Mouse (Mus musculus) brown adipose tissue, adult 24 weeks (tissue): ENCODE results near the gene Fbxo34. TPM values are rescaled to one million over a fixed set of nuclear protein-coding genes. Genes with fewer than 3 reads are reported as not detected.
"Not testable (repeated sequence)": the region's sequence is repeated elsewhere in the genome, so short reads cannot be mapped to it uniquely, and the experiment has no call there.

Experiments used
- H3K27ac ChIP-seq: fragments of 200-500 bp; replicated peaks from 2 replicates; pipeline ENCODE4 v1.5.1; 2012; ENCODE audit warnings: low read depth, mild to moderate bottlenecking, low read length
- H3K4me1 ChIP-seq: fragments of 200-500 bp; 2 replicates; pipeline ENCODE4 v1.6.1; 2012; ENCODE audit warnings: low read length, mixed read lengths; ENCODE audit not compliant: control insufficient read depth, insufficient read depth, insufficient read length
- H3K4me3 ChIP-seq: fragments of 200-500 bp; 2 replicates; pipeline ENCODE4 v1.5.1; 2012; ENCODE audit warnings: low read depth, mild to moderate bottlenecking, low read length, moderate library complexity; ENCODE audit not compliant: insufficient read depth
- polyA plus RNA-seq: library from polyadenylated mRNA; stranded (reverse); fragments of >200 nt; gene quantifications from 2 replicates; pipeline ENCODE4 v1.2.4, GENCODE M21; 2012; ENCODE audit not compliant: missing spikeins, insufficient read depth, insufficient read length

Gene Fbxo34
- polyA plus RNA-seq, 1 experiment, result 4.9 TPM

- H3K27ac ChIP-seq, result no peak overlapping the region
- H3K4me3 ChIP-seq, result no peak overlapping the region
- no peaks in the 10 kb centered on the region for H3K4me1 ChIP-seq
These were observed 70.7 kb downstream of the Fbxo34 start for GRCm38 (mm10) chr14:47520751-47521449.

GRCm38 (mm10) chr14:47521609-47522008 is 71.4 kb downstream of the Fbxo34 start:
- H3K27ac ChIP-seq, result no peak overlapping the region

GRCm38 (mm10) chr14:47522301-47522700 is 72.1 kb downstream of the Fbxo34 start:
- H3K4me3 ChIP-seq, result no peak overlapping the region
- H3K4me1 ChIP-seq, result no peaks in the 10 kb centered on the region
- no peak overlapping the region for H3K27ac ChIP-seq

More at GRCm38 (mm10) chr14:47521609-47522008, 71.4 kb downstream of the Fbxo34 start:
- no peak overlapping the region for H3K4me3 ChIP-seq
- H3K4me1 ChIP-seq, result no peaks in the 10 kb centered on the region

GRCm38 (mm10) chr14:47525374-47525773 is 75.2 kb downstream of the Fbxo34 start:
- Histone ChIP-seq H3K4me1 (no peaks in the 10 kb centered on the region), H3K4me3 (no peak overlapping the region), H3K27ac (no peak overlapping the region)

- Histone ChIP-seq H3K4me3 (no peak overlapping the region), H3K4me1 (no peaks in the 10 kb centered on the region)
These were observed 75.6 kb downstream of the Fbxo34 start for GRCm38 (mm10) chr14:47525861-47526260.

GRCm38 (mm10) chr14:47527833-47528232 is 77.6 kb downstream of the Fbxo34 start:
- H3K4me3 ChIP-seq, result no peak overlapping the region
- no peaks in the 10 kb centered on the region for H3K4me1 ChIP-seq
- no peak overlapping the region for H3K27ac ChIP-seq

More at GRCm38 (mm10) chr14:47525861-47526260, 75.6 kb downstream of the Fbxo34 start:
- no peak overlapping the region for H3K27ac ChIP-seq

GRCm38 (mm10) chr14:47528293-47528692 is 78.1 kb downstream of the Fbxo34 start:
- no peak overlapping the region for H3K4me3 ChIP-seq
- H3K27ac ChIP-seq, result no peak overlapping the region
- no peaks in the 10 kb centered on the region for H3K4me1 ChIP-seq

- no peak overlapping the region for H3K4me3 ChIP-seq
- H3K27ac ChIP-seq, result no peak overlapping the region
- H3K4me1 ChIP-seq, result 0 out of 2 replicates have a peak, but pooled peaks cover 3% of the 10 kb centered on the region
These were observed 78.8 kb downstream of the Fbxo34 start for GRCm38 (mm10) chr14:47529019-47529418.

- H3K27ac ChIP-seq, H3K4me1 ChIP-seq, H3K4me3 ChIP-seq: not testable (repeated sequence)
These were observed 79.4 kb downstream of the Fbxo34 start for GRCm38 (mm10) chr14:47529592-47529991.

GRCm38 (mm10) chr14:47532496-47532895 is 82.3 kb downstream of the Fbxo34 start:
- Histone ChIP-seq H3K27ac (no peak overlapping the region), H3K4me1 (0 out of 2 replicates have a peak, but pooled peaks cover 3% of the 10 kb centered on the region), H3K4me3 (no peak overlapping the region)

GRCm38 (mm10) chr14:47533365-47534175 is 83.3 kb downstream of the Fbxo34 start:
- H3K27ac ChIP-seq, result no peak overlapping the region; the same call in 1 of the 2 replicates

GRCm38 (mm10) chr14:47534176-47534525 is 83.9 kb downstream of the Fbxo34 start:
- Histone ChIP-seq H3K4me3 (no peak overlapping the region), H3K4me1 (0 out of 2 replicates have a peak, but pooled peaks cover 3% of the 10 kb centered on the region), H3K27ac (no peak overlapping the region)

More at GRCm38 (mm10) chr14:47533365-47534175, 83.3 kb downstream of the Fbxo34 start:
- H3K4me3 ChIP-seq, result no peak overlapping the region
- 0 out of 2 replicates have a peak, but pooled peaks cover 3% of the 10 kb centered on the region for H3K4me1 ChIP-seq

- Histone ChIP-seq H3K27ac (no peak overlapping the region), H3K4me3 (no peak overlapping the region)
These were observed 84.9 kb downstream of the Fbxo34 start for GRCm38 (mm10) chr14:47535096-47535495.

GRCm38 (mm10) chr14:47541325-47541948 is 91.2 kb downstream of the Fbxo34 start:
- no peak overlapping the region for H3K4me3 ChIP-seq
- no peak overlapping the region for H3K27ac ChIP-seq
- no peaks in the 10 kb centered on the region for H3K4me1 ChIP-seq

More at GRCm38 (mm10) chr14:47535096-47535495, 84.9 kb downstream of the Fbxo34 start:
- H3K4me1 ChIP-seq, result 0 out of 2 replicates have a peak, but pooled peaks cover 3% of the 10 kb centered on the region

- Histone ChIP-seq H3K4me3 (no peak overlapping the region), H3K27ac (no peak overlapping the region), H3K4me1 (no peaks in the 10 kb centered on the region)
These were observed 92.1 kb downstream of the Fbxo34 start for GRCm38 (mm10) chr14:47542283-47542682.
